Mouse (Mus musculus) kidney, adult 11 months (tissue): Measurements from ENCODE around the gene Slco2a1.

Source experiments
- DNase-seq: peaks from one replicate; pipeline ENCODE4 v3.0.0; 2022

The Slco2a1 gene

DNA sequence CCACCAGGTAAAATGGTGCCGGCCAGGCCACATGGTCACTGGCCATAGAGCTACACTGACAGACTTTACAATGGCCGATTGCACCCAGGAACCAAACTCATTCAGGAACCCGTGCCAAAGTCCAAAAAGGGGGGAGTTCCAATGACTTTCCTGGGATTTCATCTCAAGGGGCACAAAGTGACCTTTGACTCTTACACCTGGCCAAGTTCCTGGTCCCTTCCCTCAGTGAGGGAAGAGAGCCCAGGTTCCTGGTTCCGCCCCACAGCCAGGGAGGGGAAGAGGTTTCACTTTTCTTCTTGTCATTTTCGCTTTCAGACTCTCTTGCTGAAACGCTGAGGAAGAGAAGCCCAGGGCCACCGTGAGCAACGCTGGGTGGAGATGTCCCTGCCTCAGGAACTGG is at the start of gene Slco2a1:
Gene Slco2a1, plus strand, starts transcription at position 251 of the 400 bp plus-strand sequence.
- peak; percentile 81 for DNase-seq

DNA sequence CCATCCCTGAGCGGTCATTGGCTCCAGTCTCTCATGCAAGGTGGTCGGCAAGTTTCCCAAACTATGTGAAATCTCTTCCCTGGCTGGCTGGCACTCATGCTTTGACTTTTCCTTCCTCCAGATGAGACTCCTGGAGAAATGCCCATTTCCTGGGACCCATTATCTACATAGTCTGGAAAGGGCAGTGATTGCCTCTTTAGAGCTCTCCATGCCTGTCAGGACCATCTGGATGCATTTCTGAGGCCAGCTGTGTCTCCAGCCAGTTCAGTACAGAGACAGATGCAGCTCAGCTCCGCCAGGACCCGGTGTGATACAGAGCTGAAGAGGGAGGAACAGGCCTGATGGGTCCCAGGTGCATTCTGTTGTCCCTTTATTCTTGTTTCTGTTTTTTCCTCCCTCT is 46.3 kb upstream of the Slco2a1 start:
- DNase-seq: no peak

DNA sequence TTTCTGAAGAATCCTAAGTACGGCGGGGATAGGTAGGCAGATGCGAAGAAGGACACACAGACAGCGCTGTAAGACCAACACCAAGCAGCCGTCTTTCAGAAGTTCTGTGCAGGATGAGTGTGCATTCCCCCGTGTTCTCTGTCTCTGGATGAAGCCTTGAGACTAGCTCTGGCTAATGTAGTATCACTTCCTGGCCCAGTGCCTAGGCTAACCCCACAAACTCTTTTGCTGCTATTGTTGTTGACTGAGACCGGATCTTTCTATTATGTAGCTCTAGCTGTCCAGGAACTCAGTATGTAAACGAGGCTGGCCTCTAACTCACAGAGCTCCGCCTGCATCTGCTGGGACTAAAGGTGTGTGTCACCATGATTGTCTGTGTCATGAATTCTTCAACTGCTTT is 43.6 kb upstream of the Slco2a1 start:
- no peak for DNase-seq

DNA sequence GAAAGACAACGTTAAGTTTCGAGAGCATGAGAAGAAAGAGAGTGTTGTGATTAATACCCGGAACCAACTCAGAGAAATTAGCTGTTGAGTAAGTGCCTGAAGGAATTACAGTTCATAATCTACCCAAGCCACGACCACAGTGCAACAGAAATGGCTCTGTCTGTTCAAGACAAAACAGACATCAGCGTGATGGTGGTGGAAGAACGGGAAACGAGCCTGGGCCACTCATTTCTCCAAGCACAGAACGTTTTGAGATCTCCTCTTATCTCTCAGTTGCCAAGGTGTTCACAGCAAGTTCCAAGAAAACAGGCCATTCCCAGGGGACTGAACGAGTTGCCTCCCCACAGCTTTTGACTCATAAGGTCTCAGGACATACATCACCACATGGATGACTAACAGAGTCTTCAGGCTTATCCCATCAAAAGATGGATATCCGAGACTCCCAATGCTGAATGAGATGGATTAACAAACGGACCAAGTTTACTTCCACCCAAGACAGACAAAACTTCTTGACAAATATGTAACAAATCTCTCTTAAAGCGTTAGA is 42.0 kb upstream of the Slco2a1 start:
- no peak for DNase-seq

DNA sequence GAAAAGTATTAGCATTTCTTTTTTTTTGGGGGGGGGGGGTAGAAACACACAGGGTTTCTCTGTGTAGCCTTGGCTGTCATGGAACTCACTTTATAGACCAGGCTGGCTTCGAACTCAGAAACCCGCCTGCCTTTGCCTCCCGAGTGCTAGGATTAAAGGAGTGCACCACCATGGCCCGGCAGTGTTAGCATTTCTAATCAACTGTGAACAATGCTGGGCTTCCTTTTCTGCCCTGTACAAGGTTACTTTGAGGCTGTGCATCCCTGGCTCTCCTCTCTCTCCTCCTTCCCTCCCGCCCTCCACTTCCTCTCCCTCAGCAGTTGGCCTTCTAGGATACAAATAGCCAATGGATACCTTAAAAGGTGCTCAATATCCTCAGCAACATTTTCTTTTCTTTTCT is 39.8 kb upstream of the Slco2a1 start:
- no peak for DNase-seq

DNA sequence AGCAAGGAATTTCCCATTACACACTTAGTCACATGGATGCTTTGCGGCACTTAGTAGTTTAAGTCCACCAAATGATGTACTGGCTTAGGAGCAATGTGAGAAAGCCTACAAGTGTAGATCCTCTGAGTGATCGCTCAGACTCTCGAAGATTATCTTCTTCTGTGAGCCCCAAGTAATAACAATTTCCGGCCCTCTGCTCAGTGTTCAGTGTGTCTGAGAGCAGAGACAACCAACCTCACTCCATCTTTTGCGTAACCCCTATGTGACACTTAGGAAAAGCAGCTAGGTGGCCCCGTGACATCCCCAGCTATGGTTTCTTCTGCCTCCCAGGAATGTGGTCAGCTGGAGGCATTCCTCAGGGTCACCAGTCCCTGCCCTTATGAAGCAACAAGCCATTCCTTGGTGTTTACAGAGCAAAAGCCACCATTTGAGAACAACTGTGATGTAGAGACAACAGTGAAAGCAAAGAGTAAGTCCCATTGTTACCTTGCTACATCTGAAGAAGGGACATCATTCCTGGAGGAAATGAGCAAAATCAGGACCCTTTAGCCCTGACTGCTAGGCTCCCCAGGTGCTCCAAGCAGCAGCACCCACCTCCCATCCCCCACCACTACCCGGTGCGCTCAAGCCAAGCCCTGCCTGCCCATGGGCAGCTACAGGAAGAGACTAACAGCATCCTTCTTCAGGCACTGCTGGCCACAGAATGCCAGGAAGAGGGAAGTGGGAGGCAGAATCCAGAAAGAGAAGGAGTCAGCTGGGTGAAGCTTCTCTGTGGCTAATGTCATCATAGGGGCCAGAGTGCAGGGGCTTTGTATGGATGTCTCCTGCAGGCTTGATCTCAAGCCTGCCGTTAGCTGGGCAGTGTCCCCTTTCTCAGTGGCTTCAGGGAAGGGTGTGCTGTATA is 37.2 kb upstream of the Slco2a1 start:
- peak; percentile 6 for DNase-seq

DNA sequence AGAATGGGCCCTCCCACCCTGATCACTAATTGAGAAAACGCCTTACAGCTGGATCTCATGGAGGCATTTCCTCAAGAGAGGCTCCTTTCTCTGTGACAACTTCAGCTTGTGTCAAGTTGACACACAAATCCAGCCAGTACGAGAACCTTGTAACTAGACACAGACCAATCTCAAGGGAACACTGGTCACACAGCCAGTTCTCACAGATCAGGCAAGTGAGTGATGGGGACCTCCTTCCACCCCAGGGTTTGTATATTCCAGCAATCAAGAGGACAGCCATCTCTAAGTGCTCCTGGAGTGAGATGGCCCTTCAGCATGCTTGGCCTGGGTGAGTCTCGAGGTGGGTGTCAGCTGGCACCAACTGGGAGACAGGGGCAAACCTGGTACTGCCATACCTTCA is 32.6 kb upstream of the Slco2a1 start:
- DNase-seq: no peak

DNA sequence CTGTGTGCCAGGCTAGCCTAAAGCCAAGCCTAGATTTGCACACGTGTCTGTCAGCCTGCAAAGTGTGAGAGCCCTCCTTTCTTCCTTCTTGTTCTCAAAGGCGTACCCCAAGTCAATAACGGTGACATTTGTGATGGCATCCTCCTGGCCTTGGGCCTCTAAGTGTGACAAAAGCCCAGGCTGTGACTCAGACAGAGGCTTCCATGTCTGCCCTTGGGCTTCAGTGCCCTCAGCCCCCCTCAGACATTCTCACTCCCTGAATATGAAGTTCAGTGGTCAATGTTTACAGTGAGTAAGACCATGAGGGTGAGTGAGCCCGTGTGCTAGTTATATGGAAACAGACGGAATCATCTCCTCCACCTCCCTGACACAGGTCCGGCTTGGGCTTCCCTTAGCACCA is 29.8 kb upstream of the Slco2a1 start:
- DNase-seq: no peak

DNA sequence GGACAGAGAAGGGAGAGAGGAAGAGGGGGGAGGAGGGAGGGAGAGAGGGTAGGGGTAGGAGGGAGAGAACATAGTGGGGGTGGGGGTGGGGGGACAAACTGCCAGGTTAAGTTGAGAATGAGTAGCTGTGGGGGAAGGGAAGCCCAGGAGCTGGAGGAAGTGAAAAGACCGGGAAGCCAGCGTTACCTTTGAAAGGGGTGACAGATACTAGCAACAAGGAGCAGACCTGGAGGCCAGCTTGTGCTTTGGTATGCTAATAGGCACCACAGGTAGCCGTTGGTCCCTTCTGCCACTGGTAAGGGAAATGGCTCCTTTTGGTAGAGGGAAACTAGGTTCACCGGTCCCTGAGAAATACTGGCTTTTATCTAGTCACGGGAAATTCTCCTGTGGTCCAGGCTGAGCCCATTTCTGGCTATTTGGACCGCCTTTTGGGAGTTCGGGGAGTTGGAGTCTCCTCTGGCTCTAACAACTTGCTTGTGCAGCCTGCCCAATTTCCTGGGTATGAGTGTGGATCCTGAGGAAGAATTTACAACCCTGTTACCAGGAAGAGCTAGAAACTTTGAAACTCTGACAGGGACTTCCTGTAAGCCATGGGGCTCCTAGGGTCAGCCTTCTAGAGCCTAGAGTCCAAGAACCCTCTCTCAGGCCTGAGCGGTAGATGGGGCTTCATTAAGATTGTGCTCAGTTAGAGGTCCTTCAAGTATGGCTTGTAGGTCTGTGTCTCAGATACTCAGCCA is 27.0 kb upstream of the Slco2a1 start:
- DNase-seq: no peak

DNA sequence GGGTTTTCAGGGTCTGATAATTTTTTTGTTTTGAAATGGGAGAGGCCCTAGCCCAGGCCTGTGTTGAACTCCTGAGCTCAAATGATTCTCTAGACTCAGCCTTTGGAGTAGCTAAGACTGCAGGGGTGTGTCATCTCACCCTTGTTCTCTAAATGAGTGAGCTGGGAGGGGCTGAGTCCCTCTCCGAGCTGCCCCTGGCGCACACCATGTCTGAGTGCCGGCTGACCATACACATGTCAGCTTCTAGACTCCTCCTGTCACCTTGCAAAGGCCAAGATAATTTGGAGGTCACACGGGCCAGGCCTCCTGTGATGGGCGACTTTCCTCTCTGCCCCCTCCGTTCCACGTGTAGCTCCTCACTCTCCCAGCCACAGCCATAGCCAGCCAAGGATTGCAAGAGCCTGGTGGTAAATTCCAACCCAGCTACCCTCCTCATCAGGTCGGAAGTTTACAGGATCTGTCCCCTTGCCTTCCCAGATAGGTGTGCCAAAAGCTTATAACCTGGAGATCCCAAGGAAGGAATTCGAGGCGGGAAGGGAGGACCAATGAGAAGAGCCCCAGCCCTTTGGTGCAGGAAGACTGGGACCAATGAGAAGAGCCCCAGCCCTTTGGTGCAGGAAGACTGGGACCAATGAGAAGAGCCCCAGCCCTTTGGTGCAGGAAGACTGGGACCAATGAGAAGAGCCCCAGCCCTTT is 26.3 kb upstream of the Slco2a1 start:
- DNase-seq: no peak

DNA sequence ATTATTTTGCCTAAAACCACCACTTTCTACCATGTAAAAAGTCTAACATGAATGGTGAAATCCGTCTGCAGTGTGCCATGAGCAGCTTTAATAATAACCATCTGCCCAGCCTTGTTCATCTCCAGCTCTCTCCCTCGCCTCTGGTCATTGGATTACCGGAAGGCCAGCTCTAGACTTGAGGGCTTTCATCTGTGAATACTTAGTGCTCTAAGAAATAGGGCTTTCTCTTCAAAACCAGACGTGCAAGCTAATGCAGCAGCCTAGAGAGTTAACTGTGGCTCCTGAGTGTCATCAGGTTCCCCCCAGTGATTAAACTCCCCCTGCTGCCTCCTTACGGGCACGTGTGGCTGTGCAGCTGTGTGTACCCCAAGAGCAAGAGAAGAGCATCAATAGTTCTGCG is 25.2 kb upstream of the Slco2a1 start:
- no peak for DNase-seq

DNA sequence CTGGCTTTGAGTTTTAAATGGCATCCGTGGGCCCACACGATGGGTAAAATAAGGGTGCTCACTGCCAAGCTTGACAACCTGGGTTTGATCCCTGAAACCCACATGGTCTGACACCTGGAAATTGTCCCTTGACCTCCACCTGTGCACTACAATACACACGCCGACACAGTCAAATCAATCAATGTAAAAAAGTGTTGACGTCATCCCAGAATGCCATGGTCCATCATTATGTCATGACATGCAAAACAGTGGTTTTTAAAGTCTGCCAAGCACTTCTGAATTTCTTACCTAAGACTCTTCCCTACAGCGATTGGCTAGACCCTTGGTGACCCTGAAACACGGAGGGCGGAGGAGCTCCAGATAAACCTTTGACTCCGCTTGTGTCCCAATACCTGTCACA is 23.9 kb upstream of the Slco2a1 start:
- DNase-seq: no peak

DNA sequence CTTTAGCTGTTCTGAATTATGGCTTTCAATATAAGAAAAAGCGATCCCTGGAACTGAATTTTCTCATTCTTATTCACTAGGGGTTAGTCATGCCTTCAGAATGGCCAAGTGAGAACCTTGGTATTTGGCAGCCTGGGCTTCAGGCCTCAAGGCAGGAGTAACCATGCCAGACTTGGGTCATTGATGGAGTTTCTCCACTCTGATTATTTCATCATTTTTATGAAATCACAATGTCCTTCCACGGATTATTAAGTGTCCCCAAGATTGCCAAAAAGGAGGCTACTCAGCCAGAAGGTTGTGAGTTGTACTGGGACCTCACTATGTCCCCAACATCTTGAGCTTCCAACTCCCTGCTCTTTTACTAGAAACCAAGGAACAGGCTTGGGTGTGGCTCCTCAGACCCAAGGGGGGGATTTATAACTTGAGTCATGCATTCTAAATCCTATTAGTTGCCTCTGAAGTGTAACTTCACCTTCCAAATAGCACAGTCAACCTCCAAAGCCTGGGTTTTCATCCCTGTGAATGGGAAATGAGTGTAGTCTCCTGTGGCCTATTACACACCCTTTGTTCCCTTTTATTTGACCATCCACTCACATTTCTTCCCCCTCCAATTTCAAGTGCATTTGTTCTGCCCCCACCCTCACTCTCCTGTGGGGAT is 16.0 kb upstream of the Slco2a1 start:
- DNase-seq: no peak

DNA sequence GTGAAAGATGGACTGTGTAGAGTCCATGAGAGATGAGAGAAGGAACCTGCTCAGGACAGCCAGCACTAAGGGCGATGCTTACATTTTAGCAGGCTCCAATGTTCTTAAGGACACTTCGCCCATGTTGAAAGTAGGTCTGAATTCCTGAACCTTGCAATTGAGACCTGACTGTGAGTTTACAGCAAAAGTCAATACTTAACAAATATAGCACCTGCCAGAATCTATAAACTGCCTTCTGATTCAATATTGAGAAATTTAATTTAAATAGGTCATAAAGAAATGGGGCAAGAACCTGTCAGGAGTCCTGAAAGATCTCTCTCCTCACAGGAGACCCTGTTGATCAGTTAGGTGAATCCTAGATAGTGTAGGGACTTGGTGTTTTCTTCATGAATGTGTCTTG is 12.6 kb upstream of the Slco2a1 start:
- no peak for DNase-seq

DNA sequence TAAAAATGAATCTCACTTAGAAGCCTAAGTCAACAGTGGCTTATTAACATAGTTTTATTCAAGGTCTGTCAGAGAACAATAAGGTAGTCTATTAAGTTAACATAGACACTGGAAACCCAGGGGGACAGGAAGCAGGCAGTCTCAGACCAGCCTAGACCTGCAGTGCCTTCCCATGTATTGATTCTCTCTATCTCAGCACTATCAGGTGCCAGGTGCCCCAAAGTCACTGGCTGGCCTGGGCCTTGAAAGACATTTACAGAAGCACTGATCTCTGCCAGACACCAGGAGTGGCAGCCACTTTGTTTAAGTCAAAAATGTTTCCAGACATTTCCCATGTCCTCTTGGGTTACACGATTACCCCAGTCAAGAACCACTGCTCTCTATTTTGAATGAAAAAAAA is 11.4 kb upstream of the Slco2a1 start:
- DNase-seq: no peak

DNA sequence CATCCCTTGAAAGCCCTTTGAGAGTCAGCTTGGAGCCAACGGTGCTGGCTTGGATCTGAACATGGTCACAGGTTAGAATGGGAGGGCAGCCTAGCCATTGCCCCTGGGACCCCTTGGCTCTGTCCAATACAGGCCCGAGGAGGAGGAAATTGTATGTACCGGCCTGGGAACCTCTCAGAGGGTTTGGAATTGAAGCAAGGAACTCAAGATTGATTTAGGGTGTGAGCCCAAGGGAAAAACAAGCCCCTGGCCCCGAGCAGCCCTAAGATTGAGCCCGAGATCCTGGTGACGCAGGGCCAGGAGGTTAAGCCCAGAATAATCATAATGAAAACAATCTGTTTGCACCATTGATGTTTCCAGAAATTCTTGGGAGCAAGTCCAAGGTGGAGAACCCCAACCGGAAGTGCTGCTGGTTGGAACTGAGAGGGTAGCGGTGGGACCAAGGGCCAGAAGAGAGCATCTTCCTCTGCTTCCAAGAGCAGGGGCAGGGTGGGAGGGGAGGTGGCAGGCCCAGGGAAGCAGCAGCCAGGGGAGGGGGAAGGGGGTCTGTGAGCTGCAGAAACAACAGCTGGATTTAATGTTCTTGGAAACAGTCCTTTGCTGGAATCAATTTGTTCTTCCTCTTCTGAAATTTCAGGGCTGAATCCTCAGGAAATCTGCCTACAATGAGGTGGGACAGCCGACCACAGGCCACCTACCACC is 10.6 kb upstream of the Slco2a1 start:
- DNase-seq: peak; percentile 62

DNA sequence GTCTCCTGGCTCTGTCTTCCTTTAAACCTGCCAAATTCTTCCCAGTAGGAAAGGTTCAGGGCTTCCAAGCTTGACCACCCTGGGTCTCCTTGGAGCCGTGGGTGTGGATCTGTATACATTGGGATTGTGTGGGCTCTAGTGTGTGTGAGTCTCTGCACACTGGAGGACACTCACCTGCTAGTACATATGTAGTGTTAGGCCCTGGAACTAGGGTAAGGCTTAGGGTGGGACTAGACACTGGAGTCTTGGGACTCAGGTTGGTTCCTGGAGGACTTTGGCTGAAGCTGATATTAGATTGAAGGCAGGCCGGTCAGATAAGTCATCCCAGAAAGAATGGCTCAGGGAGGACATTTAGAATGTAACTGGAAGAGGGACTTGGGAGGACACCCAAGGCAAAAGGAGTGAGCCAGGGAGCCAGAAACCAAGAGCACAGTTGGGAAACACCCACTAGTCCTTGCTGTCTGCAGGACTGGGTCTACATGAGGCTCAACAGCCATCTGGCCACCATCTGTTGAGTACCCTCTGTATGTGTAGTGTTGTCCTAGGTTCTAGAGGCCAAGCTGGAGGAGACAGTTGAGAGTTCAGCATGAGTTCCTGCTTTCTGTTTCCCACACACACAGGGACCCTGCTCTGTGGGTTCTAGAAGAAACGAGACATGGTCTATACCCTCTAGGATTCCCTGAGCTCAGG is 9.4 kb upstream of the Slco2a1 start:
- no peak for DNase-seq

DNA sequence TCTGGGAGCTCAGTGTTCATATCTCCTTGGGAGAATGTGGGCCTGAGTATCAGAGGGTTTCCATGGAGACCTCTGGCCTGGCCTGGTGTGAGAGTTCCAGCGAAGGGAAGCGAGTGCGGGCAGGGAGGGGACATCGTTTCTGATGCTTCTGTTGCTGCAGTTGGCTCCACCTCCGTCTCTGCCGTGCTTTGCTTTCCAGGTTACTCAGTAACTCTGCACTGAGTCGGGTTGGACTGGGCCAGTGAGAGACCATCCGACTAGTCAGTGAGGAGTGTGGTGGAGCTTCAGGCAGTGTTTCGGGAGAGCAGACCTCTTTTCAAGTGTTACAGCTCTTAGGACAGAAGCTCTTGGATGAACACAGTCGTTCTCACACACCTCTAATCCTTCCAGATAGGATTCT is 8.6 kb upstream of the Slco2a1 start:
- peak; percentile 41 for DNase-seq

DNA sequence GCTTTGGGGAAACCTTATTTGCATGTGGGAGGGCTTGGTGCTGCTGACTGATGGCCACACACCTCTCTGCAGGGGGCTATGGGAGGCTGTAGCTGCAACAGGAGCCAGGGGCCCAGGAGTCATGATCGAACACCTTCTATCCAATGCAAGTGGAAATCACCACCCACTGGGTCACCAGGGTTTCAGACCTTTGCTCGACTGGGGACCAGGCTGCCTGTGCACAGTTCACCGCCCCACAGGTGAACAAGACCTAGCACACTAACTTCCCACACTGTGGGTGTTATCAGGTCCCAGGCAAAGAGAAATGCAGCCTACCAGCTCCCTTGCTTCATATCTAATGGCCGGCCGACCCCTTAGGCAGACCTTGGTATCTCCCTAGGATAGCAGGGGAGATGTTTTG is 8.1 kb upstream of the Slco2a1 start:
- DNase-seq: no peak

DNA sequence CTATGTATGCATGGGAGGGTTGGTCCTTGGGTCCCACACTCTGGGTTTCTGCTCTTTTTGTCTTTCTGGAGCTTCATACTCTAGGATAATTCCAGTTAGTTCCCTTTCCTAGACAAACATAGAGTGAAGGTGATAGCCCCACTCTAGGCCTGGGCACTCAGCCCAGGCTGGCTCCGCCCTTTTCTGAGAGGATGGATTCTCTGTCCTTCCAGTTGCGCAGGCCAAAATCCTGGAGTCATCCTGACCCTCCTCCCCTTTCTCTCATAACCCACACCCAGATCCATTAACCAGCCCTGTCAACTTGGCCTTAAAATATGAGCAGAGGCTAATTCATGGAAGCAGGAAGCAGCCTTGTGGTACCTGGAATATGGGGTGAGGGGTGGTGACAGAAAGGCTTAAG is 6.7 kb upstream of the Slco2a1 start:
- DNase-seq: no peak

DNA sequence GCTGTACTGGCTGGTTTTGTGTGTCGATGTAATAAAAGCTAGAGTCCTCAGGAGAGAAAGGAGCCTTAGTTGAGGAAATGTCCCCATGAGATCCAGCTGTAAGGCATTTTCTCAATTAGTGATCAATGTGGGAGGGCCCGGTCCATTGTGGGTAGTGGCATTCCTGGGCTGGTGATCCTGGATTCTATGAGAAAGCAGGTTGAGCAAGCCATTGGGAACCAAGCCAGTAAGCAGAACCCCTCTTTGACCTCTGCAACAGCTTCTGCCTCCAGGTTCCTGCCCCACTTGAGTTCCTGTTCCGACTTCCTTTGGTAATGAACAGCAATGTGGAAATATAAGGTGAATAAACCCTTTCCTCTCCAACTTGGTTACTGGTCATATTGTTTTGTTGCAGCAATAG is 6.1 kb upstream of the Slco2a1 start:
- no peak for DNase-seq

DNA sequence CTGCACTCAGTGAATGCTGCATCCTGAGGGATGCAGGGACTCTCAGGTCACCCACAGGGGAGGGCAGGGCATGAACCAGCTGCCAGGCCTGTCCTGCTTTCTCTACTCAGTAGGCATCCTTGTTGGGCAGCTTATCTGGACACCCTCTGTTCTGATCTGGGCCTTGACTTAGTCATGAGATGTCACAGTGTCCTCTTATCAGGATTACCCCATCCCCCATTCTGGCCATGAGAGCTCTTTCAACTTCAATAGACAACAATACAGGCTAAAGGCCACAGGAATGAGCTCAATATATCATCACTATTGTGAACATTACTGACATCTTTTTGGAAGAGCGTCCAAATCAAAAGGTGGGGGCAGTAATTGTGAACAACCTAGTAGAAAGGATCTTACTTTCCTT is 3.4 kb upstream of the Slco2a1 start:
- DNase-seq: peak; percentile 34
